Mouse (Mus musculus) spleen, adult 2 months (tissue): Measurements from ENCODE around the gene Mblac2.

Source experiments
- CTCF ChIP-seq: fragments of 200-500 bp; IDR thresholded peaks from 2 replicates; pipeline ENCODE4 v1.5.1; 2011; ENCODE audit warnings: mild to moderate bottlenecking, inconsistent platforms; ENCODE audit not compliant: insufficient read depth, insufficient read length, insufficient replicate concordance; ENCODE audit errors: extremely low read depth
- POLR2A ChIP-seq: fragments of 200-500 bp; IDR thresholded peaks from 2 replicates; pipeline ENCODE4 v1.6.1; 2011; ENCODE audit warnings: low read depth, low read length, inconsistent platforms

- TF ChIP-seq POLR2A, result no peak
- TF ChIP-seq CTCF, result no peak
Observed at GRCm38 (mm10) chr13:81790160-81790559, 79.0 kb downstream of the Mblac2 start.
